Mouse (Mus musculus) thymus, postnatal 36 days (tissue): ENCODE data around the gene Jazf1.

Experiments
- DNase-seq, 2 experiments: peaks; one replicate each; pipeline ENCODE4 v3.0.0; 2022; ENCODE audit warnings: mixed read lengths in 2 of 2

The Jazf1 gene

GRCm38 (mm10) chr6:52790781-52791180, 277.6 kb downstream of the Jazf1 start:
- no peak for DNase-seq

GRCm38 (mm10) chr6:52790316-52790715, 278.1 kb downstream of the Jazf1 start:
- DNase-seq: no peak

GRCm38 (mm10) chr6:52779546-52779945, 288.9 kb downstream of the Jazf1 start:
- DNase-seq: no peak

- no peak for DNase-seq
These were observed 289.9 kb downstream of the Jazf1 start for GRCm38 (mm10) chr6:52778523-52778922.

GRCm38 (mm10) chr6:52777034-52777433, 291.4 kb downstream of the Jazf1 start:
- DNase-seq: no peak

- peak; percentile 33 to 41 for DNase-seq
These were observed 292.5 kb downstream of the Jazf1 start for GRCm38 (mm10) chr6:52775956-52776355.

- peak in 1 of 2 experiments; percentile 32 for DNase-seq
These were observed 293.1 kb downstream of the Jazf1 start for GRCm38 (mm10) chr6:52775350-52775749.

- DNase-seq: no peak
These were observed 295.3 kb downstream of the Jazf1 start for GRCm38 (mm10) chr6:52773132-52773531.

GRCm38 (mm10) chr6:52770789-52771188, 297.6 kb downstream of the Jazf1 start:
- DNase-seq: no peak

GRCm38 (mm10) chr6:52765206-52765605, 303.2 kb downstream of the Jazf1 start:
- DNase-seq: no peak

- DNase-seq: no peak
These were observed 315.6 kb downstream of the Jazf1 start for GRCm38 (mm10) chr6:52752832-52753231.

GRCm38 (mm10) chr6:52734630-52735029, 333.8 kb downstream of the Jazf1 start:
- no peak for DNase-seq

GRCm38 (mm10) chr6:52730338-52730737, 338.1 kb downstream of the Jazf1 start:
- DNase-seq: no peak

GRCm38 (mm10) chr6:52724805-52725439, 343.5 kb downstream of the Jazf1 start:
- peak; percentile 39 to 58 for DNase-seq
